ENCODE assay signal across 8 mouse cellular contexts in the genomic region with DNA sequence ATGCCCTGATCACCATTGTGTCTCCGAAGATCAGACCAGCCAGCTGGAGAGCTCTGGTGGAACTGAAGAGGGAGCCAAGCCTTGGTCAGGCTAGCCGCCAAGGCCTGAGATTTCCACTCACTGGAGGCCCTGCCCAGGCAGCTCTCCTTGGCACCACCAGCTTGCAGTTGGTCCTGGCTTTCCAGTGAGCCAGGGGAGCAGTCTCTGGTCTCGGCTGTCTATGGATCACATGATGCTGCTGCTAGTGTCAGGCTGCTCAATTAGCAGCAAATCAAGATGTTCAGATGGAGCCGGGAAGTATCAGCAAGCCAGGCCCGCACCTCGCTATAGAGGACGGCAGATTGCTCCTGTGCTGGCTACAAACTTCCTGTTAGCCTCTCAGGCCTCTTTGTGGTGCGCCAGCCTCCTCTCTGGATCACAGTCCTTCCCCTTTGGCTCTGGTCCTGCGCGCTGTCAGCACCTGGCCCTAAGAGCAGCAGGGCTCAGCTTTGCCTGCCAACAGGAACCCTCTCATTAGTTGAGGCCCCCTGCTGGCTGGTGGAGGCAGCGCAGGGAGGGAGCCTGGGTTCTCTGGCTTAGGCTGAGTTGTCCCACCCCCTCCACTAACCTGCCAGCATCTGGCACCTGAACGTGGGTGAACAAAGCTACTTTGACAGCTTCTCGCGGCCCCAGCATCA.
DNase-seq lines count a peak whose midpoint lies in the region; ATAC-seq and TF ChIP-seq lines count a peak whose summit lies in the region.

No protein-coding gene starts in this region.

- peak; percentile 90 for TF ChIP-seq CTCF in stomach, postnatal 0 days (IDR thresholded peaks at IDR 0.05; ENCODE audit: low read depth)

- H3K4me1 ChIP-seq in liver, embryonic 12.5 days = no peaks in the 10 kb centered on the region
- H3K4me1 ChIP-seq in embryonic facial prominence, embryonic 13.5 days = peaks cover 17% of the 10 kb centered on the region
- H3K4me1 ChIP-seq in midbrain, embryonic 14.5 days (ENCODE audit: control insufficient read depth, insufficient read depth, low read length) = peaks cover 3% of the 10 kb centered on the region; the same call in 1 of the 2 replicates
- H3K4me1 ChIP-seq in stomach, postnatal 0 days (replicated peaks; ENCODE audit: control insufficient read depth, insufficient read depth) = no peaks in the 10 kb centered on the region; the same call in none of the 2 replicates

- 20% methylated on average over 14 of the region's 14 CpGs for WGBS in liver, embryonic 12.5 days (ENCODE audit: insufficient replicate concordance)
- 31% methylated on average over 14 of the region's 14 CpGs for WGBS in embryonic facial prominence, embryonic 13.5 days
- 30% methylated on average over 14 of the region's 14 CpGs for WGBS in midbrain, embryonic 14.5 days
- 22% methylated on average over 14 of the region's 14 CpGs for WGBS in stomach, postnatal 0 days

- no peak overlapping the region for H3K27ac ChIP-seq in liver, embryonic 12.5 days
- H3K27ac ChIP-seq in embryonic facial prominence, embryonic 13.5 days = peak overlapping the region; percentile 16; the same call in 1 of the 2 replicates
- H3K27ac ChIP-seq in midbrain, embryonic 14.5 days (replicated peaks; ENCODE audit: low read depth, low read length) = no peak overlapping the region
- H3K27ac ChIP-seq in stomach, postnatal 0 days (replicated peaks) = no peak overlapping the region

- H3K36me3 ChIP-seq in liver, embryonic 12.5 days = no peaks in the 10 kb centered on the region
- H3K36me3 ChIP-seq in embryonic facial prominence, embryonic 13.5 days = no peaks in the 10 kb centered on the region
- no peaks in the 10 kb centered on the region for H3K36me3 ChIP-seq in midbrain, embryonic 14.5 days (ENCODE audit: control insufficient read depth, insufficient read depth, low read length)
- H3K36me3 ChIP-seq in stomach, postnatal 0 days (ENCODE audit: control insufficient read depth, insufficient read depth, low read length) = no peaks in the 10 kb centered on the region

- intact Hi-C loops in left cerebral cortex, postnatal 4 days (cut with DNase I) = loop anchor here (10.0 kb wide), 1 partner anchor 333 kb away; no protein-coding TSS in a partner anchor

- DNase-seq in liver = peak; percentile 73
- peak; percentile 99 for DNase-seq in heart, adult 11 months
- peak; percentile 85 for DNase-seq in kidney, adult 11 months
- peak; percentile 94 for DNase-seq in left cerebral cortex, postnatal 4 days
- peak; percentile 82 for DNase-seq in midbrain, embryonic 14.5 days
- DNase-seq in stomach, postnatal 0 days (ENCODE audit: low spot score) = peak; percentile 86

- no peak for ATAC-seq in liver, embryonic 12.5 days
- peak; percentile 59; the same call in 1 of the 2 replicates for ATAC-seq in embryonic facial prominence, embryonic 13.5 days (ENCODE audit: insufficient number of reproducible peaks, insufficient read depth, low FRiP score, low TSS enrichment, low read depth)
- ATAC-seq in midbrain, embryonic 14.5 days (ENCODE audit: low FRiP score, low TSS enrichment) = peak; percentile 59
- peak; percentile 92 for ATAC-seq in stomach, postnatal 0 days (ENCODE audit: low FRiP score, low TSS enrichment)

- H3K9ac ChIP-seq in liver, embryonic 12.5 days = no peak overlapping the region
- H3K9ac ChIP-seq in embryonic facial prominence, embryonic 13.5 days = no peak overlapping the region; the same call in 1 of the 2 replicates
- no peak overlapping the region for H3K9ac ChIP-seq in midbrain, embryonic 14.5 days (replicated peaks; ENCODE audit: low read length)
- no peak overlapping the region for H3K9ac ChIP-seq in stomach, postnatal 0 days (ENCODE audit: low read length)

- H3K9me3 ChIP-seq in liver, embryonic 12.5 days (replicated peaks) = no peaks in the 10 kb centered on the region
- no peaks in the 10 kb centered on the region for H3K9me3 ChIP-seq in embryonic facial prominence, embryonic 13.5 days
- no peaks in the 10 kb centered on the region for H3K9me3 ChIP-seq in midbrain, embryonic 14.5 days (ENCODE audit: control insufficient read depth, low read length)
- no peaks in the 10 kb centered on the region for H3K9me3 ChIP-seq in stomach, postnatal 0 days (ENCODE audit: control insufficient read depth, low read length)

- H3K27me3 ChIP-seq in liver, embryonic 12.5 days (replicated peaks) = no peaks in the 10 kb centered on the region
- H3K27me3 ChIP-seq in embryonic facial prominence, embryonic 13.5 days = peaks cover 3% of the 10 kb centered on the region; the same call in 1 of the 2 replicates
- no peaks in the 10 kb centered on the region for H3K27me3 ChIP-seq in midbrain, embryonic 14.5 days (ENCODE audit: control insufficient read depth, insufficient read depth, low read length)
- H3K27me3 ChIP-seq in stomach, postnatal 0 days (ENCODE audit: control insufficient read depth, insufficient read depth, low read length) = no peaks in the 10 kb centered on the region

- H3K4me2 ChIP-seq in liver, embryonic 12.5 days = no peak overlapping the region
- peak overlapping the region; percentile 43 for H3K4me2 ChIP-seq in embryonic facial prominence, embryonic 13.5 days
- H3K4me2 ChIP-seq in midbrain, embryonic 14.5 days (ENCODE audit: low read length) = 0 out of 2 replicates have a peak overlapping the region, but pooled peaks have one; percentile 6
- 0 out of 2 replicates have a peak overlapping the region, but pooled peaks have one; percentile 0 for H3K4me2 ChIP-seq in stomach, postnatal 0 days (replicated peaks; ENCODE audit: low read depth)

- no peak overlapping the region for H3K4me3 ChIP-seq in liver, embryonic 12.5 days
- no peak overlapping the region for H3K4me3 ChIP-seq in embryonic facial prominence, embryonic 13.5 days
- H3K4me3 ChIP-seq in midbrain, embryonic 14.5 days (replicated peaks; ENCODE audit: low read depth, low read length) = no peak overlapping the region
- H3K4me3 ChIP-seq in stomach, postnatal 0 days (ENCODE audit: low read depth, low read length) = no peak overlapping the region

- no peak for TF ChIP-seq EP300 in stomach, postnatal 0 days (optimal IDR thresholded peaks at IDR 0.05)
